Mouse (Mus musculus): Measurements from ENCODE around the gene Tfb1m. TPM values are rescaled to one million over a fixed set of nuclear protein-coding genes. Genes with fewer than 3 reads are reported as not detected.

The Tfb1m gene
- 18.8 and 21.1 TPM in 2 replicates for polyA plus RNA-seq (2016; fragmentation: Nextera tagmentation; extraction: Ambion mirVana)

DNA sequence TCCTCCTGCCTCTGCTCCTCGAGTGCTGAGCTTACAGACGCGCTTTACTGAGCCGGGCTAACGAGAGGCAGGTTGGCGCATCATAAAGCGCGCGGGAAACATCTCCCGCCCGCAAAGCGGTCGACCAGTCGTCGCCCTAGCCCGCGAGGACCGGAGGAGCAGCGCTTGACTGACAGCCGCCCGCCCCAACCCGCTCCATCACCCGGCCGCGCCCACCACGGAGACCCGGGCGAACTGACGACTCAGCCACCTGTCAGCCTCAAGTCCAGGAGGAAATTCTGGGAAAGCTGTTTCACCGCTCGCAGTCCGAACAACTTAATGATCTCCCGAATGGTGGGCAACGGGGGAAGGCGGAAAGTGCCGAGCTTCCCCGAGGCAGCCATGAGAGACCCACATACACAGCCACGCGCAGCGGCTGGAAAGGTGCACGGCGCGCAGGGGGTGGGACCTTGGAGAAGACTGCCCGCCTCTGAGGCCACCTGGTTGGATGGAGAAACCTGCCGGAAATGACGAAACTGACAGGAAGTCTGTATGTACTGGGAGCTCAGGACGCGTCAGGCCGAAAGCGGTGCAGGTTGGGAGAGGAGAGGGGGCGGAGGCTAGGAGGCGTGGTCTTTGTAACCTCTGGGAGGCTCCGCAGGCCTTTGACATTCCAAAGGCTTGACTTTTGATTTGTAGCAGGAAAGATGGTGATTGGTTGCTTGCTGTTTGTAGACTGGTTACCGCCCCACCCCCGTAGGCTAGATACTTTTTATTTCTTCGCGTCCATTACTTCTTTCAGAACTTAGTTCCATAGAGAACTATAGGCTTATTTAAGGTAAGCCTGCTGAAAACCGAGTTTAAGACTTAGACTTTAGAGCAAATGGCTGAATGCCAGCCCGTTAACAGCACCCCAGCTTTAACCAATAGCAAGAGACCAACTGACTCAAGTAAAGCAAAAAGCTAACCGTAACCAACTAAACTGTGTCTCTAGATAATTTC is at the start of gene Tfb1m:
TSS of gene Tfb1m (minus strand) at position 451 of the 981 bp plus-strand sequence.
- H3K27me3 ChIP-seq: no peaks in the 10 kb centered on the region
- peak within 1 kb of the TSS; percentile 58 for H3K4me3 ChIP-seq (replicated peaks)
- ATAC-seq (ENCODE audit: insufficient number of reproducible peaks, insufficient read depth, low FRiP score, low TSS enrichment, low read depth): peak; percentile 100
- peaks cover 13% of the 10 kb centered on the region for H3K4me1 ChIP-seq (replicated peaks)
- WGBS: 1% methylated on average over 60 of the region's 60 CpGs
- H3K4me2 ChIP-seq: peak within 1 kb of the TSS; percentile 62
- H3K9me3 ChIP-seq: no peaks in the 10 kb centered on the region
- H3K27ac ChIP-seq: peak within 1 kb of the TSS; percentile 89
- peak within 1 kb of the TSS; percentile 56 for H3K9ac ChIP-seq (replicated peaks)
- 0 out of 2 replicates have a peak, but pooled peaks cover 3% of the 10 kb centered on the region for H3K36me3 ChIP-seq

DNA sequence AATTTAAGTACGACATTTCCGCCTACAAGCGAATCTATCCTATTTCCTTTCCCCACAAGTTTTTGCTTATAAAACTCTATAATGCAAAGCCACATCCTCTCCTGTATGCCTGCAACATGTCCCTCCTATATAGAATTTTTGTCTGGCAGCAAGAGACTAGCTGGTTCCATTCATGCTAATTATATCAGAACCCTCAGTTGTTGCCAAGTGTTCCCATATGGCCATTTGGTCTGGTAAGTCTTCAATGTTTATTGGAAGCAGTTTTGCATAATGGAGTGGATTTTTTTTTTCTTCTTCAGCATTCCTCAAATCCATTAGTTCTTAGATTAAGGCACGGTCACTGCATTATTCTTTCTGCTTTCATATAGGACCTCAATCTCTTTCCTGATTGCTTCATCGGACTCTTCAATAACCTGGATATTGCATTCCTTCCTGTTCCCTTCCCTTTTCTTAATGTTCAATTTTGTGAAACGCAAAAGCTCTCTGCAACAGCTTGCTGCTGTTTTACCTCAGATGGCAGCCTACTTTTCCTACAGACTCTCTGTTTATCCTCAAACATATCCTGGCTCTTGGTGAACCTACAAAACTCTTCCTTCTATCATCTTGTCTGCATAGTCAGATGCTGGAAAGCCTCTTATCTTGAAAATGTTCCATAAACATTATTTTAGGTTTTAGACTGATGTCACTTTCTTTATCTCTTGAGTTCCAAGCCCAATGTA is 45.5 kb upstream of the Tfb1m start:
- no peak overlapping the region for H3K4me3 ChIP-seq (replicated peaks)
- 83% methylated on average over 6 of the region's 6 CpGs for whole genome bisulfite sequencing
- no peaks in the 10 kb centered on the region for H3K27me3 ChIP-seq
- no peaks in the 10 kb centered on the region for H3K4me1 ChIP-seq (replicated peaks)
- ATAC-seq (ENCODE audit: insufficient number of reproducible peaks, insufficient read depth, low FRiP score, low TSS enrichment, low read depth): no peak
- no peaks in the 10 kb centered on the region for H3K36me3 ChIP-seq
- H3K9me3 ChIP-seq: no peaks in the 10 kb centered on the region
- no peak overlapping the region for H3K27ac ChIP-seq
- no peak overlapping the region for H3K9ac ChIP-seq (replicated peaks)
- H3K4me2 ChIP-seq: no peak overlapping the region

DNA sequence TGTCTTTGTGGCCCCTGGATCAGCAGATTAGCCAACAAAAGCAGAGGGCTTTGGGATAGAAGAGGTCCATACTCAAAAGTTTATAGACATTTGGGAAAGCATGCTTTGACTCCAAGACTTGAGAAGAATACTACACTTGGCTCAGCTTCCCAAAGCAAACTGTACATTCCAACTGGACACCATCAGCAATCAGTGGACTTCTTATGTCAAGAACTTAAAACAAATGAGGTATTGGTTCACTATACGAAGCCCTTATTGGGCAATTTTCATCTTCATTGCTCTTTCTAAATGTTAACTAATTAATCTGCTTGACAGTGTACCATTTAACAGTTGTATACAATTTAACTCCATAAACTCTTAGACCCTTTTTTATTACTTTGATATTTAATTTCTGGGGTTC is 40.8 kb upstream of the Tfb1m start:
- Histone ChIP-seq H3K27me3 (no peaks in the 10 kb centered on the region), H3K4me1 (replicated peaks) (no peaks in the 10 kb centered on the region), H3K4me2 (no peak overlapping the region), H3K4me3 (replicated peaks) (no peak overlapping the region), H3K9me3 (no peaks in the 10 kb centered on the region), H3K36me3 (no peaks in the 10 kb centered on the region), H3K9ac (replicated peaks) (no peak overlapping the region), H3K27ac (no peak overlapping the region)
- 83% methylated on average over 1 of the region's 1 CpGs for WGBS
- no peak for ATAC-seq (ENCODE audit: insufficient number of reproducible peaks, insufficient read depth, low FRiP score, low TSS enrichment, low read depth)

DNA sequence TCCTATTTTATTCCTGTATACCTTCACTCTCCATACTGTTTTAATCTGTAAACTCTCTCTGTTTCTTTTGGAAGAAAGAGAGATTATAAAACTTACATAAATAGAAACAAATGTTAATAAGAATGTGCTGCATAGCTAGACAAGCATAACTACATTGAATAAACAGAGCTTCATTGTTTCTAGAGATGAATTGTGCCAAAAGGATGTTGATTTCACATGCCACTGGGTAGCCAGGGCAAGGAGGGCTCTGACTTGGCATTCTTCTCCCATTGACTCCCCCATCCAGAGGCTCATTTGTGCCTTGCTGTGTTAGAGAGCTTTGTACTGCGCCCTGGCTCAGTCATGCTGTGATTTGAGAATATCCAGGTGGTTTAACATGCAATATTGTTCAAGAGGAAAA is 40.3 kb upstream of the Tfb1m start:
- Histone ChIP-seq H3K9me3 (no peaks in the 10 kb centered on the region), H3K4me2 (no peak overlapping the region), H3K4me1 (replicated peaks) (no peaks in the 10 kb centered on the region), H3K9ac (replicated peaks) (no peak overlapping the region), H3K36me3 (no peaks in the 10 kb centered on the region), H3K27ac (no peak overlapping the region), H3K4me3 (replicated peaks) (no peak overlapping the region), H3K27me3 (no peaks in the 10 kb centered on the region)
- ATAC-seq (ENCODE audit: insufficient number of reproducible peaks, insufficient read depth, low FRiP score, low TSS enrichment, low read depth): no peak
- WGBS: 87% methylated on average over 1 of the region's 1 CpGs

DNA sequence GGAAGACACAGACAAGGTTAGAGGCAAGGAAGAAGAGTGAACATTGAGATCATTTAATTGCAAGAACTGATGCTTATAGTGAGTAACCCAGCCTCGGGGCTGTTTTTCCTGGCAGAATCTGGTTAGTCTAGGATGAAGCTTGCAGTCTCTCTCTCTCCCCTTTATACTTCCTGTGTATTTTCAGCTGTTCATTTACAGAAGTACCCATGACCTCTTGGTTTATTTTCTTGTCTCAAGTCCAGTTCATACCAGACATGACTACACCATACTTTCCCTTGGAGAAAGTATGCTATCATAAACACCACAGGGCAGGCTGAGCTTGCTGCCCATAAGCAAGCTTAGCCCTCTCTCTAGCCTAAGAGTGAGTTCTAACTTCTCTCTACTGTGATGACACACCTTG is 39.5 kb upstream of the Tfb1m start:
- no peaks in the 10 kb centered on the region for H3K4me1 ChIP-seq (replicated peaks)
- no peak overlapping the region for H3K27ac ChIP-seq
- no peaks in the 10 kb centered on the region for H3K9me3 ChIP-seq
- ATAC-seq (ENCODE audit: insufficient number of reproducible peaks, insufficient read depth, low FRiP score, low TSS enrichment, low read depth): no peak
- H3K27me3 ChIP-seq: no peaks in the 10 kb centered on the region
- H3K4me3 ChIP-seq (replicated peaks): no peak overlapping the region
- no peak overlapping the region for H3K9ac ChIP-seq (replicated peaks)
- WGBS: 72% methylated on average over 1 of the region's 1 CpGs
- H3K4me2 ChIP-seq: no peak overlapping the region
- no peaks in the 10 kb centered on the region for H3K36me3 ChIP-seq

DNA sequence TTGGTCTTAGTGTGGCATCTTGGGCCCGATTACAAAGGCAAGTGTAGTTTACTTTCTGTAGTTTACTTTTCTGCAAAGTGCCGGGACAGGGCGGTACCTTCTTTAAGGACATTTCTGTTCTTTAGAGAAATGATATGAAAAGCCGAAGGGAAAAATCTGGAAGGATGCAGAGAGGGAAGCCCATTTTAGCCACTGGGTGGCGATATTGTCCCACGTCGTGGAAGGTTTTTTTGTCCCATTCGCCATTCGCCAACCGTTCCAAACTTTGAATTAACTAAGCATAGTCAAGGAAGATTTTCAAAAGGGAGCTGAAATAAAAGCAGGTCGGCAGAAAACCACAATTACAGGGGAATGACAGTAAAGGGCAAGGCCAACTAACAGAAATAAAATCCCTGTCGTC is 13.3 kb upstream of the Tfb1m start:
- 5% methylated on average over 12 of the region's 12 CpGs for WGBS
- Histone ChIP-seq H3K4me1 (replicated peaks) (no peaks in the 10 kb centered on the region), H3K27ac (no peak overlapping the region), H3K36me3 (no peaks in the 10 kb centered on the region), H3K9ac (replicated peaks) (no peak overlapping the region), H3K9me3 (no peaks in the 10 kb centered on the region), H3K27me3 (no peaks in the 10 kb centered on the region), H3K4me2 (peak overlapping the region; percentile 31), H3K4me3 (replicated peaks) (no peak overlapping the region)
- no peak for ATAC-seq (ENCODE audit: insufficient number of reproducible peaks, insufficient read depth, low FRiP score, low TSS enrichment, low read depth)

DNA sequence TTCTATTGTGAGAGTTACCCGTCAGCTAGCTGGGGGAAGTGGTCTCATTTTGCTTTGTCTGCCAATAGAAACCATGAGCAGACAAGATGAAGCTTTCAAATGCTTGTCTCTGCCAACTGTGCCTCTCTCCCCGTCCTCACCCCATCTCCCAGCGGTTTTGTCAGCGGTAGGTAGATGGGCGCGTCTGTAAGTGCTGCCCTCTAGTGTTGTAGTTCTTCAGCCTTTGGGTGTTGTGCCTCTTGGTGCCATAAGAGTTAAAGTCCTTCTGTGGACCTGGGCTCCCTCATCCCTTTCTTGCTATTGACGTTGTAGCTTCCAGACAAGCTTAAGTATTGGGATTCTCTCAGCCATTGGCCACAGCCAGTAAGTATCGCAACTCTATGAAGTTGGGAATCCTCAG is 4.8 kb upstream of the Tfb1m start:
- Histone ChIP-seq H3K27ac (no peak overlapping the region), H3K9me3 (no peaks in the 10 kb centered on the region), H3K4me3 (replicated peaks) (no peak overlapping the region), H3K27me3 (no peaks in the 10 kb centered on the region), H3K36me3 (no peaks in the 10 kb centered on the region), H3K4me1 (replicated peaks) (no peaks in the 10 kb centered on the region), H3K4me2 (no peak overlapping the region), H3K9ac (replicated peaks) (no peak overlapping the region)
- ATAC-seq (ENCODE audit: insufficient number of reproducible peaks, insufficient read depth, low FRiP score, low TSS enrichment, low read depth): no peak
- WGBS: 49% methylated on average over 8 of the region's 8 CpGs

DNA sequence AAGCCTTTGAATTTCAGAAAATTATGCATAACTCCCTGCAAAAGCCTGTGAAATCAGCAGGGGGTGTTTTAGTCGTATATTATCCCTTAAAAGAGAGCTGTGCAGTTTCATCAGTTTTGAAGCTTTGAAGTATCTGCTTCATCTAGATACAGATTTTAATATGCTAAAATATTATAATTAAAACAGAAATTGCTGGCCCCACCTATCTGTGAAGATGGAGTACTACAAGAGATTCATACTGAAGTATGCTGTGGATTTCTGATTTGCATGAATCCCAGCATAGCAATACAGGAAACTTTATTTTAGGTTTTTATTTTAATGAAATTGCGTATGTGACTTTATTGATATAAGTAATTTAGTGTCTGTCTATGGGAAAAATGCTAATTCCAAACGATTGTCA is 3.0 kb upstream of the Tfb1m start:
- H3K9ac ChIP-seq (replicated peaks): no peak overlapping the region
- H3K4me1 ChIP-seq (replicated peaks): peaks cover 13% of the 10 kb centered on the region
- no peaks in the 10 kb centered on the region for H3K27me3 ChIP-seq
- H3K4me3 ChIP-seq (replicated peaks): no peak overlapping the region
- no peaks in the 10 kb centered on the region for H3K36me3 ChIP-seq
- no peaks in the 10 kb centered on the region for H3K9me3 ChIP-seq
- H3K27ac ChIP-seq: no peak overlapping the region
- no peak overlapping the region for H3K4me2 ChIP-seq
- ATAC-seq (ENCODE audit: insufficient number of reproducible peaks, insufficient read depth, low FRiP score, low TSS enrichment, low read depth): no peak
- 81% methylated on average over 3 of the region's 3 CpGs for WGBS

DNA sequence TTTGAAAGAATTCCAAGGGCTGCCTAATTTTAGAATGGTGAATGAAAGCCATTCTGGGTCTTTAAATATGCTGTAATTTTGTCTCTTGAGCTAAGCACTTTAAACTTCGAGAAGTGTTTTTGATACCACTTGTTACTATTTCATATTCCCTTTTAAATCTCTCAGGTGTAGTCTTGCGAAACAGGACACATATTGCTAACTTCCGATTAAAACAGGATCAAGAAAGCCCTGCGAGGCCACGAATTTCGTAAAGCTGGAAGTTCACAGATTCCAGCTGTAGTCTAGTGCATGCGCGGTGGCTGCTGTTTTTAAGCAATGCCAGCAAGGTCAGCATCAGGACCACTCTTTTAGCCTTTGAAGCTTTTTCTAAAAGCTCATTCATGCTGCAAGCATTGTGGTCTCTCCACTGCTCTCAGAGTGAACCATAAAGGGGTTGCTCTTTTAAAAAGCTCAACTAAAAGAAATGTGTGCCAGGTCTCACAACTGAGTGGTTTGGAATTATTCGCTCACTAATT is 832 bp upstream of the Tfb1m start:
- H3K36me3 ChIP-seq: no peaks in the 10 kb centered on the region
- H3K27ac ChIP-seq: peak overlapping the region; percentile 84
- no peaks in the 10 kb centered on the region for H3K27me3 ChIP-seq
- ATAC-seq (ENCODE audit: insufficient number of reproducible peaks, insufficient read depth, low FRiP score, low TSS enrichment, low read depth): no peak
- WGBS: 68% methylated on average over 9 of the region's 9 CpGs
- peak overlapping the region; percentile 58 for H3K4me3 ChIP-seq (replicated peaks)
- H3K4me2 ChIP-seq: peak overlapping the region; percentile 55
- H3K4me1 ChIP-seq (replicated peaks): peaks cover 13% of the 10 kb centered on the region
- no peak overlapping the region for H3K9ac ChIP-seq (replicated peaks)
- no peaks in the 10 kb centered on the region for H3K9me3 ChIP-seq

DNA sequence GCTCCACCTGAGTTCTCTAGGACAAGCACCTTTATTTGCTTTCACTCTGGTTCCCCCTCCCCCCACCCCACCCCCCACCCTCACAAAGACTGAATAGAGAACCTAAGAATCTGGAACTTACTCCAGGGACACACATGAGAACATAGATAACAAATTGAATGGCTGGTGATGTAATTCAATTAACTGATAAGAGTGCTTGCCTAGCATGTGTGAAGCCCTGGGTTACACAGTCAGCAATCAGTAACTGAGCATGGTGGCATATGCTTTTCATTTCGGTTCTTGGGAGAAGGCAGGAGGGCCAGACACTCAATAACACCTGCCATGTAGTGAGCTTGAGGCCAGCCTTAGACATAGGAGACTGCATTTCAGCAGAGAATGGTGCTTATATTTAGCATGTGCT is 1.3 kb downstream of the Tfb1m start:
- no peak for ATAC-seq (ENCODE audit: insufficient number of reproducible peaks, insufficient read depth, low FRiP score, low TSS enrichment, low read depth)
- Histone ChIP-seq H3K36me3 (peaks cover 12% of the 10 kb centered on the region; the same call in 1 of the 2 replicates), H3K9me3 (no peaks in the 10 kb centered on the region), H3K27ac (no peak overlapping the region), H3K4me2 (peak overlapping the region; percentile 62; the same call in 1 of the 2 replicates), H3K27me3 (no peaks in the 10 kb centered on the region), H3K9ac (replicated peaks) (no peak overlapping the region), H3K4me1 (replicated peaks) (peaks cover 13% of the 10 kb centered on the region), H3K4me3 (replicated peaks) (no peak overlapping the region)
- WGBS: 34% methylated on average over 1 of the region's 1 CpGs

DNA sequence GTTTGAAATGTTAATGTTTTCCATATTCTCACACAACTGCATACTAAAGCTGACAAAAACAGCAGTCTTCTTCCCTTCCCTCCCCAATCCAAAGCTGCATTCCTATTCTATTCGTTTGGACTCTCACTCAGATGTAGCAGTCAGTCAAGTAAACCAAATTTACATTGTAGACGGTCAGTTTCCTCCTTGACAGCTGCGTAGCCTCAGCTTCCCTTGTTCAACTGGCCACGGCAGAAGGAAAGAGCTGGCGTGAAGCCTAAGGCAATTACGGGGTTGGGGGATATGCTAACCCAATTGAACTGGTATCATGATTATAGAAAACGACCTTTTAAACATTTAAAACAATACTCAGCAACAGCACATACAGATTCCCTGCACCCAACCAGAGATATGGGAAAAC is 9.9 kb downstream of the Tfb1m start:
- H3K9me3 ChIP-seq: no peaks in the 10 kb centered on the region
- 76% methylated on average over 7 of the region's 7 CpGs for WGBS
- no peak overlapping the region for H3K4me3 ChIP-seq (replicated peaks)
- H3K27me3 ChIP-seq: no peaks in the 10 kb centered on the region
- no peak overlapping the region for H3K27ac ChIP-seq
- H3K9ac ChIP-seq (replicated peaks): no peak overlapping the region
- peaks cover 18% of the 10 kb centered on the region for H3K36me3 ChIP-seq
- no peak overlapping the region for H3K4me2 ChIP-seq
- no peaks in the 10 kb centered on the region for H3K4me1 ChIP-seq (replicated peaks)
- ATAC-seq (ENCODE audit: insufficient number of reproducible peaks, insufficient read depth, low FRiP score, low TSS enrichment, low read depth): no peak
